Mouse (Mus musculus) telencephalon, adult 2 months (tissue): Measurements from ENCODE around the gene Dst.

Experiments used
- DNase-seq: peaks from one replicate; pipeline ENCODE4 v3.0.0-alpha.2; 2011; ENCODE audit warnings: low read depth, low spot score

Dst gene

DNA sequence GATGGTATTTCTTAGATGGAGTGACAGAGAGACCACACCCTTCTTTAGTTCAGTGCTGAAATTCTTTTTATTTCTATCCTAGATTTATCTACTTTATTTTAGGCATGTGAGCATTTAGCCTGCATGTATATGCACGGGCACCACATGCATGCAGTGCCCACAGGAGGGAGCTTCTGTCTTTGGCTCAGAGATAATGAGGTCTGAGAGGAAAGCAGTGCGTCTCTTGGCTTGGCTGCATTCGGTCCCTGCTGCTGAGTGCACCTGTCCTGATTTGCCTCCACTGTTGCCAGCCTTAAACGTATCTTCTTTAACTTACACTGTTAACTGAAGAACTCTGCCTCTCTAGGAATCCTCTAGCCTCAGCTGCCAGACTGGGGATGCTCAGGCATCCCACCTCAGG is 189.6 kb downstream of the Dst start:
- DNase-seq, result peak; percentile 43

DNA sequence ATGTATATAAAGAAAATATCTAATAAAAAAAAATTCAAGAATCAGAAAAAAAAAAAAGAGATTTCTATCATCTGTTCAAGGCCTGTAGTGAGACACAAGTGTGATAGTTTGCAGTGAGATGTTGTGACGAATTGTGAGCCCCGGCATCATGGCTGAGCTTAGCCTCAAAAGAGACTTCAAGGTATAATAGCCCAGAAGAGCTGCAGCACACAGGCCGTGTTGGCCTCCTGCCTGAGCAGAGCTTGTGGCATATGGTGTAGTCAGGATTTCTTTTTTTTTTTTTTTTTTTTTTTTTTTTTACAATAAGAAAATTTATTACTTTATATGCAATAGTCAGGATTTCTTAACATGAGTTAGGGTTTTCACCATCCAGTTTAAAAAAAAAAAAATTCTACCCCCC is 191.4 kb downstream of the Dst start:
- peak; percentile 34 for DNase-seq

DNA sequence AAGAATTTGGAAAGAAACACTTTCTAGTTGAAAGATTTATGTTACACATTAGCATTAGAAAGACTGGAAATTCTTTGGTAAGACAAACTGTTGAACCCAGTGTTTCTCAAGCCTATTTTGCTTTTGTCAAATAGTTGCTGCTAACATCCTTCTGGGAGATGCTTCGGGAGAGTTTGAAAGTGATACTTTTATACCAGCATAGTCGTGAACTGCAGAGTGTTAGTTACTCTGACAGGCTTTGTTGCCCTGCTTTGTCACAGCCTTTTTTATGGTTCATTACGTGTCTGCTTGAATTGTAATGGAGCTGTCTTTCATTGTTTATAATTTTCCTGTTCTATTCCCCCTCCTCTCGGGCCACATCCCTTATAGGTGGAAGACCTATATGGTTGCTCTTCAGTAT is 192.4 kb downstream of the Dst start:
- DNase-seq, result no peak

DNA sequence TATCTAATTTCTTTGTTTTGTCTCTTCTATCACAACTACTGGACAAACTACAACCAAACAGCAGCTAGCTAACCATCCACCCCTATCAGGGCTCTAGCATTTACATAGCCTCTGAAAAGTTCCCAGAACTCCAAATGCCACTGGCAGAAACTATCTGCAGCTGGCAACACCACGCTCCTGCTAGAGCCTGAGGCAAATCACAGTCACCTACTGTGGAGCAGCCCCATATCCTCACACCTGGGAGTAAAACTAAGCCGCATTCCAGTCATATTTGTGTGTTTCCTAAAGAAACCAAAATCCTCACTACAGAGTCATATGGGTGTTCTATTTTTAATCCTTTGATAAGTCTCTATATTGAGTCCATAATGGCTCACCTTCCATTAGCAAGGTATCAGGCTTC is 194.6 kb downstream of the Dst start:
- DNase-seq, result no peak

DNA sequence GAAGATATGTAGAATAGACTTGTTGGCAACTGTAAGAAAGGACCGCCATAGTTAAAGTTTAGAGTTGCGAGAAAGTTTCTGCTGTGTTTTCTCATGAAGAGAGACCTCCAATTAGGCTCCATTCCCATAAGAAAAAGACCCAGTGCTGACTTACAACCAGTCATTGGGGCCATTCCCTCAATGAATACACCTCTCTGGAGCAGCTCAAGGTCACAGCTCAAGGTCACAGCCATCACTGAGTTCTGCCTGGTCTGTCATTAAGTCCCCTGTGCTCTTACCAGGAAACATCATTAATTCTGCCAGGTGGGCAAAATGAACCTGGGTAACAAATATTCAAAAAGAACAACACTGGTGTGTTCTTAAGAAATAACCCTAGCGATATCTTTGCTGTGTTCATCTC is 195.2 kb downstream of the Dst start:
- no peak for DNase-seq

DNA sequence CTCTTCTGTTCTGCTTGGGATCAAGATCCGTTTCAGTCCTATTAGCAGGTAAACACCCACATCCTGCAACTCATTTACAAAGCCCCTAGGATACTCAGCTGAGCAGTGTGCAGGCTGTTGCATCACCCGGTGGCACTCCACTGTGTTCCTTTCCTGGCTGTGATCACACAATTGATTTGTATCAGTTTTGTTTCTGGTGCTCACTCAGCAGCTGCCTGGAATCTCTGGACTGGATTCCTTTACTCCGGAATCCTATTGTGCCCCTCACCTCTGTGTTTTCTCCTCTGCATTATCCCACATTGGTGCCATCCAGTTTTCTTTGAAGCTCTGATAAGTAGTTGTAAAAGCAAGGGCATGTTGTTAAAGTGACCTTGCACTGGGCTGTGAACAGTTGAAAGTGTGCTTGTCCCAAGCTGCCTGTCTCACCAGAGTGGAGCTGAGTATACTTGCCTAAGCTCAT is 195.7 kb downstream of the Dst start:
- no peak for DNase-seq

DNA sequence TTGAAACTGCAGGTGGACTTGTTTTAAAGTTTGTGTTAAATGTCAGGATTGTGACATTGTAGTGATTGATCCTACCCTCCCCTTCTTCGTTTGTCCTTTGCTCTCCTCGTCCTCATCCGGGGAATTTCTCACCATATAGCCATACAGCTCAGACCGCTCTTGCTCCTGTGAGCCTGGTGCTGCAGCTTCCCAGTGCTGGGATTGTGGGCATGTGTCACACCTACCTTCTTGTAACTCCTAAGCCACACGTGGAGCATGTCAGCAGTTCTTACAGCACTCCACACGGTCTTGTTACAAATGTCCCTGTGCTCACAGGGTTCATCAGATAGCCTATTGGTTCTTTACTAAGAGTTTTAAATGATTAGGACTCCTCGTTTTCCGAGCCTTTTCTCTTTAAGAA is 196.8 kb downstream of the Dst start:
- DNase-seq, result no peak

DNA sequence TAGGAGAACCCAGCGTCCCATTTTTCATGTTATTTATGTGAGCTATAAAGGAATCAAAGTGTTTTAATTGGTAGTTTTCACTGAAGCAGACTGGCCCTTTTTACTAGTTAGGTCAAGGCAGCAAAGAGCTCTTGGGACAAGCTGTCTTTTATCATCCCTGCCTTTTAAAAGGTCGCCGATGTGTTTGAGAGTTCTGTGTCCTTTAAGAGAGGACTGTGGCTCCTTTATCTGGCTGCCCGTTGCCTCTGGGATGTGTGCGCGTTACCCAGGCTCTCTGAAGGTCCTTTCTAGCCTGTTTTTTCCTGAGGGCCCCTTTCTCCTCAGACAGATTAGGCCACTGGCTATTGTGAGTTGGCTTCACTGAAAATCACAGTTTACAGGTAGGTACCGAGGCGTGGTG is 198.6 kb downstream of the Dst start:
- no peak for DNase-seq

DNA sequence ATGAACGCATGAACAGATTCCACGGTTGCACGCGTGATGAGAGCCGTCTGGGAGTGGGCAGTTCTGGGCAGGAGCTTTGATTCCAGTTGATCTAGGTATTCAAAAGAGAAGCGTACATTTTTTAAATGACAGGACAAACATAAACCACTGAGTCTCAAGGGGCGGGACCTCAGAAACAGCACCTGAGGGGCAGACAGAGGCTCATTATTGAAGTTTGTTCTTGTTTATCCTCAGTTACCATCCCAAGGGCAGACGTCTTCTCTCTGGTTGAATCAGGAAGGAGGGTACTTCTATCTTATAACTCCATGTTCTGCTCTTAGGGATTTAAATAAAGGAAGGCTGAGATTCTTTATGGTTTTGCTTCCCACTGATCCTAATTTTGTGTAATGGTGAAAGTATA is 199.1 kb downstream of the Dst start:
- DNase-seq, result no peak

DNA sequence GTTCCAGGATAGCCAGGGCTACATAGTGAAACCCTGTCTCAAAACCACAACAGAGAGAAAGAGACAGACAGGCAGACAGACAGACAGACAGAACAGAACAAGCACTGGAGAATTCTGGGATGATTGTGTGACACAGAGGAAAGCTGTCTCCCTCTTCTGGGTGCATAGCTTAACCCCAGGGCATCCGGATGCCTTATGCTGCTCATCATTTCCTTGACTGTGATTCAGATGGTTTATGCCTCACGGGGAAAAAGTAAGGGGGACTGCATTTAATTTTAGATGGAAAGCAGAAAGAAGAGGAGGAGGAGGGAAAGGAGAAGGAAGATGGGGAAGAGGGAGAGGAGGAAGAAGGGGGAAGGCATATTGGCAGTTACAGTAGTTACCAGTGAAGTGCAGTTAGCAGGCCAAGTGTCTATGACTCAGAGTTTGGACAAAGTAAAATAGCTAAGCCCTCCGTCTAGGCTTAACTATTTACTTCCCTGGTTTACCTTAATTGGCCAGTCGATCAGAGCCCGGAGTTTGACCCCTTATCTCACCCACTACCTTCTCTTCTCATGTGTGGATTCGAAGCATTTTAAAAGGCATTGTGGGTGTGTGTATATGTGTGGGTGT is 201.7 kb downstream of the Dst start:
- DNase-seq, result no peak

DNA sequence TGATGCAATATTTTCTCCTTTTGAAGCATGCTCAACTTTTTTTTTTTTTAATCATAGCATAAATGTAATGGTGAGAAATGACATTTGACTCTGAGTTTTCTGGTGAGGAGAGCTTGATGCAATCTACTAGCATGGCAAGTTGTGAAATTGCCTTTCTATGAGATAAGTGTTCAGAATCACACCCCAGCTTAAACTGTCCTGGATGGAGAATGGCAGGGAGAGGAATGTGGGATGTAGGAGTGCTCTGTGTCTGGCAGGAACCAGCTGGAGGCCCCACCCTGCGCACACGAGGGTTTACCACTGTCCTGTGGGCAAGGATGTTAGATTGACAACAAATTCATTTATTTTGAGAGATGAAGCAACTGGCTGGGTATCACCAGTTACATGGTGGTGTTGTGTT is 202.8 kb downstream of the Dst start:
- DNase-seq, result no peak

DNA sequence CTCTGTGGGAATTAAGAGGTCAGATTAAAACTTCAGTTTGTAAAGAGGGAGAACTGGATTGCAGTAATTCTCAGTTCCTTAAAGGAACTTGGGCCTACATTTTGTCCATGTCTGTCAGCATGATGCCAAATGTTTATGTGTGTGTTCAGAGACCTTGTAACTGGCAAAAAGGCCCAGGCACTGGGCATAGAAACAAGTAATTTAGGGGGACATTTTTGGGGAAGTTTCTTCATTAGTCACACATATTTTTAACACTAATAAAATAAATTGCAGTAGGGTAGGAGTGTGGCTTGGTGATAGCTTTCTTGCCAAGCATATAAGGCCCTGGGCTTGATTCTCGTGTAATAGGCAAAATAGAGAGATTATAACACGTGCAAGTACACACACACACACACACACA is 203.9 kb downstream of the Dst start:
- DNase-seq, result no peak

DNA sequence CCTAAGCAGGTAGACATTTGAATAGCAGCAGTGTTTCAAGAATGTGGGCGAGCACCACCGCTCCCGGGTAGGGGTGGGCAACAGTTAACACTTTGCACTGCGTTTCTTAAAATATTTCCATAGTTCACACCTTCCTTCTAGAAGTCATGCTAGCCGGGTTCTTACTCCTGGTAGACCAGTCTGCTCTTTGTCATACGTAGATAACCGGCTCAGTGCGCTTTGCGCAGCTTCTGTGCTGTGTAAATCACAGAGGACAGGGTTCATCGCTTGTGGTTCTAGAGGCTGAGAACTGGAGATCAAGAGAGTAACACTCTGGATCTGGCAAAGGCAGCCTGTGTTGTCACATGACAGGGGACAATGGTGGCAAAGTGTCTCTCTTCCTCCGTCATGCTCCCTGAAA is 208.4 kb downstream of the Dst start:
- no peak for DNase-seq

DNA sequence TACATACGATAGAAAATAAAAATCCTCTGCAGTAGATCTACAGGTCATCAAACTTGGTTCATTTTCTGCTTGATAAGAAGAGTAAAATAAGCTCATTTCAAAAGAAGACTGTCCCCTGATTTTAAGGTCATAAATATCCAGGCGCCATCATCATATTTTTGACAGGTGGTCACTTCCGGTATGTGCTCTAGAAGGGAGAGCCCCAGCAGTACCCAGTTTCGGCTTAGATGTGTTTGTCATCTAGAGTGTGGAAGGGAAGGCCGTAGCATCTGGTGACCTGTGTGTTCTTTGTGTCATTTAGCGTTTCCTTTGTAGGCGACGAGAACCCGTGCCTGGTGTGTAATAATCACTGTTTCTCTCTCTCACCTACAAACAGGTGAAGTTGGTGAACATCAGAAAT is 209.0 kb downstream of the Dst start:
- DNase-seq, result no peak

DNA sequence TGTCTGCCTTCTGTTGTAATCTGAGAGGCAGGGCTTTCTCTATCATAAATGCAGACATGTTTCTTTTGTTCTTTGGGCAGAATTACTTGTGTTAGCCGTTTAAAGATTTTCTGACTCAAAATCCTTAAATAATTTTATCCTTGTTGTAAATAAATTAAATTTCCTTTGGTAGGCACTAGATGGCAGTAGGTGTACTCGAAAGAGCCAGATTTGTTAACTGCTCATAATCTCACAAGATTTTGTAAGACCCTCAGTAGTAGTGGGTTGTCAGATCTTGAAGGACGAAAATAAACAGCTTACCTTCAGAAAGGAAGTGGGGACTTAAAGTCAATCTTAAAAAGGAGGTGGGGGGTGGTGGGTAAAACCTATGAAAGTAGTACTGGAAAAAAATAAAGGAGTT is 209.7 kb downstream of the Dst start:
- no peak for DNase-seq

DNA sequence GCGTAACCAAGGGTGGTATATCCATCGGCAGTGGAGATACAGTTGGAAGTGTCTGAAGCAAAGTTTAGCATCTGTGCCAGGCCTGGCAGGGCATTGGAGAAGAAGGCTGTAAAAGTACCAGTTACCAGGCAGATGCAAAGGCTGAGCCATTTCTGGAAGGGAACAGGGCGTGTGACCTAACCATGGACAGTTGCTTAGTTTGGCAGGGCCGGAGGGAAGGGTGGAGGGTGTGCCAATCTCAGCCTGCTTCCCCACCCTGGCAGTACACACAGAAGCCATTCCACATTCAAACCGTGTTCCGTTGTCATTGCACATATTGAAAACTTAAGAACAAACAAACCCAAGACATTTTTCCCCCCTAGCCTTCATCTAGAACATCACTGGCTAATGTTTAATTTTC is 212.0 kb downstream of the Dst start:
- no peak for DNase-seq

DNA sequence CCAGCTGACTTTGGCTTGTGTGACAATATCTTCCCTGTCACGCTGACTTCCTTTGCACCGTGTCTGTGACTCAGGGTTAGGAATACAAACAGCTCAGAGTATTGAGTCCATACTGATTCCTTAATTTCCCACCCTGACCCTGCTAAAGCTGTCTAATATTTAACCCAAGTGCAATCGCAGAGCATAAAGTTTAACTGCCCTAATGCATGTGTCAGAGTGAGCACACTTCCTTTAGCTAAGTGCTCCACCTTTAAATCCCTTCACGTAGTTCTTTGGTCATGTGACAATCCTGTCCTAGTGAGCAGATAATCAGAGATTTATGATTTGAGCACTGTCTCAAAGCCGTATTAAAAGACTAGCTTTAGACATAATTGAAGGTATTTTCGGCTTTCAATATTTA is 212.6 kb downstream of the Dst start:
- no peak for DNase-seq

DNA sequence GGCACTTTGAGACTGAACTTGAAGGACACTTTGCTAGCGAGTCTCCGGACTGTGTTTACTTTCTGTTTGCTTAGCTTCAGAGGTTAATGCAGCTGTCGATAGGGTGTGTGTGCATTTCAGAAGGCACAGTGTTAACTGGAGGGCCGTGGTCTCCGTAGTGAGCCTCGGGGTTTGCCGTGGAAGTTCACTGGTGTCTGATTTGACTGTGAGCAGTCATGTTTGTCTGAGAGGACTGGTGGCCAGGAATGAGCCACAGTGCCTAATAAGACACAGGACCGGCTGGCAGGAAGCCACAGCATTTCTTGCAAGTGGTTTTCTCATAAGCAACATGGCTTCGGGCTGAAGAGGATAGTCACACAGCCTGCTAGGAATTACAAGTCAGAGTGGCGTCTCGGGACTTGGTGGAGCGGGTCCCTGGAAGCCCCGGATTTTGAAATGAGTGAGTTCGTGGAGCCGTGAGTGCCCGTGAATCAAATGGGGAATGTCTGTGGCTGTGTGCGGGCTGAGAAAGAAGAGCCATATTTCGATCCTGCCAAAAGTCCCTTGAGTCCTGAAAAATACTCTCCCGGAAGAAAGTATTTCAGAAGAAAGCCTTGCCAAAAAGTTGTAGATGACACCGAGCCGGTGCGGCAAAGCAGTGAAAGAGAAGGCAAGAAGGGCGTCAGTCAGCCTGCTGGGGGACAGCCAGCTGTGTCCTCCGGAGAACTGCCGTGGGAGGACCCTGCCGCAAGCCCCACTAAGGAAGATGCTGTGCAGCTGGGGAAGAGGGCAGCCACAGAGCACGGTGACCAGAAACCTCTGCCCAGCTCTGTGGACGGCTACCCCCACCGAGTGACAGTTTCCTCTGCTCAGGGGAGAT is 213.4 kb downstream of the Dst start:
- DNase-seq, result no peak

DNA sequence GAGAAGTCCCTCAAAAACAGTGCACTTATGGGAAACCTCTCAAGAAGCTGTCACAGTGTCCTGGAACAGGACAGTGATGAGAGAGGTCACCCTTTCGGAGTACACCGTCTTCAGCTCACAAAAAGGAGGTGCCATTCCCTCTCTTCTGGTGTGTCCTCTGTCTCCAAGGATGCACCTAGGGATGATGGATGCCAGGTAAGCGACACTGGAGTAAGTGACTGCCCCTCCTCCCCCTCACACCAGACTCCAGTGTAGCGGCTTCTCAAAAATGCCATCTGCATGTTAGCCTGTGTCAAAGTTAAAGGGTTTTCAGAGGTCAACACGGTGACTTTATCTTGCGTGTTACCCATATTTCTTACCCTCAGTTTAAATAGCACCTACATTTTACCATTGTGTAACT is 214.2 kb downstream of the Dst start:
- DNase-seq, result no peak

DNA sequence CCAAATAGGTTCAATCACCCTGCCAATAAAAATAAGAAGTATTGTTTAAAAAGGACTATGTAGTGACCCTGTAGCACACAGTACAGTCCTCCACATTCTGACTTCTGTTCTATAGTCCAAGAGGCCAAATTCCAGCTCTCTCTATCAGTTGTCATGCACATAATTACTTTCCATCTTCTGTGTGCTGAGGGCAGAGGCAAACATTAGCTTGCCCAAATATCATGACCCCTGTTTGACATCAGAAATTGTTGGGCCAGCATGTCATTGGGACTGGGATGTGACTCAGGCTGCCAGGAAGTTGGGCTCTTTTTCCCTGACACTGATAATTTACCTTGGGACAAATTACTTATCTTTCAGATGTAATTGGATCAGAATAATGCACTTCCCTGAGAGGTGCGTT is 214.9 kb downstream of the Dst start:
- no peak for DNase-seq

DNA sequence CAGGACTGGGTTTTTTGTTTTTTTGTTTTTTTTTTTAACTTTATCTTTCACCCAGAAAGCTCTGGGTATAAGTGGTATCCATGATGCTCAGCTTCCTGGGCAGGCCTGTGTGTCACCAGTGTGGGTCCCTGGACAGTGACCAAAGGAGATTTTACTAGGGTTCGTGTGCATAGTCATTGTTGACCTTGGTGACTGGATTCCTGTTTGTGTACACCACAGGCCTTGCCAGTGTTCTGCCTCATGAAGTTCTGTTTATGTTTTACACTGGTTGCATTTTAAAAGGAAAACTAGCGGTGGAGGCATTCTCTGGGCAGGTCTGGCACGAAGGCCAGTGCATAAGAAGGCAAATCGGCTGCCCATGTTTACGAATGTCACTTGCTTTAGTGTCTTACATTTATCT is 215.3 kb downstream of the Dst start:
- DNase-seq, result no peak

DNA sequence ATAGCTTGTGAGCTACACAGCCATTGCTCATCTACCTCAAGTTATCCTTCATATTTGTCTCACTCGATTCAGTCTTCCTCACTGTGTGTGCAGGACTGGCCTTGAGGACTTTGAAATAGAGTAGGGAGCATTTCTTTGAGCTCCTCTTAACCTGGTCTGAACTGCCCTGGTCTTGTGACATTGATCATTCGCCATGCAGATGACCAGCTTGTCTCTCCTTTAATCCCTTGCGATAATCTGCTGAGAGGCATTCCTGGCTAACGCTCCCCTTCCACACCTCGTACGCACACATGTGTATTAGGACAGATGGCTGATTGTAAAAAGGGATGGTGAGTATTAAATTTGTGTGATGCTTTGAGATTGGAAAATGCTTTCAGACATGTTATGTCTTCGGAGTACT is 216.4 kb downstream of the Dst start:
- no peak for DNase-seq

DNA sequence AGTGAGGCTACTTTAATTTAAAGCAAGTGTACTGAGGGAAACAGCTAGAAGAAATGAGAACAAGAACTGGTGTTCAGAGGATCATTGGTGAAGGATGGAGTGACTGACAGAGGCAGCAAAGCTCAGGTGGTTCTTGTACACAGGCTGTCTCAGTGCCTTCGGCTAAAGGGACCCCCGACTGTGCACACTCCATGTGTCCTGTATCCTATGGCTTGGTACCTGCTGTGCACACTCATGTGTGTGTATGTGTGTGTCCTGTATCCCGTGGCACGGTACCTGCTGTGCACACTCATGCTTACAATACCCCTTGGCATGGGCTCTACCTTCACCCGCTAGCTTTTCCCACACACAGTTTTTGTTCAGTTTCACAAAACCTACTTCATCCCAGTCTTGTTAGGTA is 217.1 kb downstream of the Dst start:
- no peak for DNase-seq
